ENCODE assay signal across 8 mouse cellular contexts in genomic region chr11:98907437-98908173, GRCm38 (mm10). TPM values are rescaled to one million over a fixed set of nuclear protein-coding genes. Genes with fewer than 3 reads are reported as not detected.
DNase-seq lines count a peak whose midpoint lies in the region; ATAC-seq lines count a peak whose summit lies in the region.

Gene Cdc6 (plus strand): TSS chr11:98907801.

- ATAC-seq in hindbrain, embryonic 12.5 days (ENCODE audit: low FRiP score) = peak; percentile 95

- WGBS in hindbrain, embryonic 12.5 days = under 1% methylated on average over 49 of the region's 49 CpGs

- peak; percentile 99 for DNase-seq in NIH3T3 (ENCODE audit: low read depth)
- DNase-seq in cerebellum, postnatal 10 days = peak; percentile 95 to 98
- peak; percentile 95 for DNase-seq in frontal cortex, postnatal 10 days (ENCODE audit: low spot score in 2 of 2)
- DNase-seq in layer of hippocampus, postnatal 14 days (ENCODE audit: low spot score in 2 of 2) = peak; percentile 89 to 96
- peak; percentile 96 for DNase-seq in lung, postnatal 14 days
- peak; percentile 76 for DNase-seq in retina, adult 2 months (ENCODE audit: low read depth, low spot score)
- DNase-seq in thymus, postnatal 36 days = peak; percentile 94 to 98

- peaks cover 11% of the 10 kb centered on the region for H3K36me3 ChIP-seq in hindbrain, embryonic 12.5 days

- H3K27me3 ChIP-seq in hindbrain, embryonic 12.5 days = no peaks in the 10 kb centered on the region

- peak within 1 kb of the TSS; percentile 97 for H3K4me2 ChIP-seq in hindbrain, embryonic 12.5 days (replicated peaks)

- peak within 1 kb of the TSS; percentile 53 for H3K4me3 ChIP-seq in hindbrain, embryonic 12.5 days

- H3K9ac ChIP-seq in hindbrain, embryonic 12.5 days = peak within 1 kb of the TSS; percentile 53

- no peaks in the 10 kb centered on the region for H3K9me3 ChIP-seq in hindbrain, embryonic 12.5 days (replicated peaks)

- no peak within 1 kb of the TSS for H3K27ac ChIP-seq in hindbrain, embryonic 12.5 days

- peaks cover 28% of the 10 kb centered on the region for H3K4me1 ChIP-seq in hindbrain, embryonic 12.5 days

RNA-seq across cellular contexts. Expression of gene Cdc6, which starts in this region (rescaled TPM):
- 19.0 and 20.2 TPM in 2 replicates for polyA plus RNA-seq in hindbrain, embryonic 12.5 days (2016; fragmentation: Nextera tagmentation; extraction: Ambion mirVana)
- total RNA-seq in layer of hippocampus, postnatal 14 days (2021) = under 1 TPM; 0.81 to 0.97 TPM

Comparison
In these comparisons a context has a peak if more than half of its experiments do, and no peak if none do; other contexts are left out.
1. Peak in DNase-seq in layer of hippocampus, postnatal 14 days; RNA of the gene not detected or under 1 TPM.